Mouse (Mus musculus): ENCODE results near the gene Psmg3. TPM values are rescaled to one million over a fixed set of nuclear protein-coding genes. Genes with fewer than 3 reads are reported as not detected.
A peak's percentile ranks its signal among the peaks of the same experiment; 100 is the strongest.

The Psmg3 gene
- total and polyA plus RNA-seq, 2 experiments from 2014 or later, result 23.6 to 60.6 TPM

DNA sequence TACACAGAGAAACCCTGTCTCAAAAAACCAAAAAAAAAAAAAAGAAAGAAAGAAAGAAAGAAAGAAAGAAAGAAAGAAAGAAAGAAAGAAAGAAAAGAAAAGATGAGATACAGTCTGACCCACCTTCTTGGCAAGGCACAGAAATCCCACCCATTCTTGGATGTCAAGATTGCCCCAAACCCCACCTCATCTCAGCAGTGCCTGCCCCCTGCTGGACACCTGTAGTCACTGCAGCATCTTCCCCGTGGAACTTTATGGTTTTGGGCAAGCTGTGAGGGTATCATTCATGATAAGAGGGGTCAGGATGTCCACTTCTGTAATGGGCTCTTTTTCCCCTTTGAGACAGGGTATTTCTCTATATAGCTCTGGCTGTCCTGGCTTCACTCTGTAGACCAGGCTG lies 9.4 kb downstream of the Psmg3 start:
- Histone ChIP-seq H3K4me1 (ENCODE audit: insufficient read depth, low read length) (no peaks in the 10 kb centered on the region), H3K4me3 (ENCODE audit: low read length) (no peak overlapping the region), H3K27me3 (ENCODE audit: insufficient read depth, low read length) (no peaks in the 10 kb centered on the region; the same call in 1 of the 2 replicates), H3K9ac (replicated peaks; ENCODE audit: low read length) (no peak overlapping the region), H3K27ac (no peak overlapping the region), H3K36me3 (ENCODE audit: insufficient read depth, low read length) (peaks cover 12% of the 10 kb centered on the region), H3K4me2 (ENCODE audit: low read depth, low read length) (no peak overlapping the region), H3K9me3 (ENCODE audit: low read length) (no peaks in the 10 kb centered on the region)
- TF ChIP-seq CTCF (IDR thresholded peaks at IDR 0.05; ENCODE audit: low read depth), result peak; percentile 78
- ATAC-seq (no peak), DNase-seq (ENCODE audit: low spot score) (no peak)
- 12% methylated on average over 1 of the region's 1 CpGs for WGBS

DNA sequence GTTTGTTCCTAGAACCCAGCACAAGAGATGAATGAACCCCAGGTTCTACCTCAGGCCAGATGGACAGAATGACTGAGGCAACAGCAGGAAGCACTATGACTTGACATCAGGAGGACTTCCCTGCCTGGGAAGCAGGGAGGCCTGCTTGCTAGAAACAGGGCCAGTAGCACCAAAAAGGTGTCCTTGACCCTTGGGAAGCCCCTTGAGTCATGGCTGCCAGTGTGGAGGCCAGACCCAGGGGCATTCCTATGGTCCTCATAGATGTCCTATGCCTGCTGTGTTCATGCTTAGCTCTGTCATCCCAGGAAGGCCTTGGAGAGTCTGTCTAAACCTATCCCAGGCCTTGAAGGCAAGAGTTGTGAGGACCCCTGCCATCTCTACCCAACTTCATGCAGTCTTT lies 10.2 kb downstream of the Psmg3 start:
- Histone ChIP-seq H3K27me3 (ENCODE audit: insufficient read depth, low read length) (no peaks in the 10 kb centered on the region; the same call in 1 of the 2 replicates), H3K36me3 (ENCODE audit: insufficient read depth, low read length) (peaks cover 4% of the 10 kb centered on the region; the same call in 1 of the 2 replicates), H3K9me3 (ENCODE audit: low read length) (no peaks in the 10 kb centered on the region), H3K9ac (replicated peaks; ENCODE audit: low read length) (no peak overlapping the region), H3K4me2 (ENCODE audit: low read depth, low read length) (no peak overlapping the region), H3K4me1 (ENCODE audit: insufficient read depth, low read length) (no peaks in the 10 kb centered on the region), H3K27ac (no peak overlapping the region), H3K4me3 (ENCODE audit: low read length) (no peak overlapping the region)
- ATAC-seq (no peak), DNase-seq (ENCODE audit: low spot score) (no peak)
- no peak for TF ChIP-seq CTCF (IDR thresholded peaks at IDR 0.05; ENCODE audit: low read depth)

DNA sequence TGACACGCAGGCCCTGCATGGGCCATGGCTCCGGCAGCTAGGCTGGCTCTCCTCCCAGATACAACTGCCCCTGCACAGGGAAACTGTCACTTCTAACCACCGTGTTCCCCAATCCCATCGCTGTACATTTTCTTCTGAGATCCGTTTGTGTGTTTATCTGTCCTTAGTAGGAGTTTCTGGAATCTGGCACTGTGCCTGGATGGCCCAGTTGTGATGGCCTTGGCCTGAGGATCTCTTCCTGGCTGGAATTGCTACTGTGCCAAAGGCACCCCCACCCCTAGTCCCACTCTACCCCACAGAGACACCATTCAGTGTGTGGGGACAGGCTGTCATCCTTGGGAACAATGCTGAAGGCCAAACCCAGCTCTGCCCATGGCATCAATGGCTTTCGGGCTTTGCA lies 10.7 kb downstream of the Psmg3 start:
- Histone ChIP-seq H3K27ac (no peak overlapping the region), H3K9me3 (ENCODE audit: low read length) (no peaks in the 10 kb centered on the region), H3K4me1 (ENCODE audit: insufficient read depth, low read length) (no peaks in the 10 kb centered on the region), H3K4me2 (ENCODE audit: low read depth, low read length) (no peak overlapping the region), H3K9ac (replicated peaks; ENCODE audit: low read length) (no peak overlapping the region), H3K36me3 (ENCODE audit: insufficient read depth, low read length) (no peaks in the 10 kb centered on the region), H3K4me3 (ENCODE audit: low read length) (no peak overlapping the region), H3K27me3 (ENCODE audit: insufficient read depth, low read length) (no peaks in the 10 kb centered on the region; the same call in 1 of the 2 replicates)
- ATAC-seq (no peak), DNase-seq (ENCODE audit: low spot score) (peak; percentile 34)
- TF ChIP-seq CTCF (IDR thresholded peaks at IDR 0.05; ENCODE audit: low read depth), result no peak
- 53% methylated on average over 6 of the region's 6 CpGs for WGBS

DNA sequence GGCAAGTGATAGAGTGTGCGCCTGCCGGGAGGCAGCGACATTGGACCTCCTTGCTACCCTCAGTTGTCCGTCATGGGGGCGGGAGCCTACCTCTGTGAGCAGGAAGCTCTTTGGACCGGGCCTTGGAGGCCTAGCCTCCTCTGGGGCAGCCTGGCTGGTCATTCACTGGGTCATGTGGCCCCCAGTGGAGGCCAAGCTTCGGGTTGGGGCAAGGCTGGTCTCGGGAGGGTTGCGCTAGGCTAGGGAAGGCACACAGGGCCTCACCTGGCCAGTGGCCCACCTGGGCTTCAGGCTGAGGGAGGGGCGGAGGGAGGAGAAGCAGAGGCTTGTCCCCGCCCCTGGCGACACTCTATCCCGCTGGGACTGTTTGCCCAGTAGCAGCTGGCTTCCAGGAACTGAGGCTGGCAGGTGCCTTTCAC lies 12.7 kb downstream of the Psmg3 start:
- TF ChIP-seq CTCF (IDR thresholded peaks at IDR 0.05; ENCODE audit: low read depth), result no peak
- H3K27ac ChIP-seq, result no peak overlapping the region
- no peak overlapping the region for H3K4me2 ChIP-seq (ENCODE audit: low read depth, low read length)
- 16% methylated on average over 13 of the region's 13 CpGs for WGBS
- no peaks in the 10 kb centered on the region for H3K4me1 ChIP-seq (ENCODE audit: insufficient read depth, low read length)
- ATAC-seq (no peak), DNase-seq (ENCODE audit: low spot score) (no peak)
- H3K9me3 ChIP-seq (ENCODE audit: low read length), result no peaks in the 10 kb centered on the region
- H3K9ac ChIP-seq (replicated peaks; ENCODE audit: low read length), result no peak overlapping the region
- H3K36me3 ChIP-seq (ENCODE audit: insufficient read depth, low read length), result no peaks in the 10 kb centered on the region
- H3K4me3 ChIP-seq (ENCODE audit: low read length), result no peak overlapping the region
- H3K27me3 ChIP-seq (ENCODE audit: insufficient read depth, low read length), result no peaks in the 10 kb centered on the region; the same call in 1 of the 2 replicates

DNA sequence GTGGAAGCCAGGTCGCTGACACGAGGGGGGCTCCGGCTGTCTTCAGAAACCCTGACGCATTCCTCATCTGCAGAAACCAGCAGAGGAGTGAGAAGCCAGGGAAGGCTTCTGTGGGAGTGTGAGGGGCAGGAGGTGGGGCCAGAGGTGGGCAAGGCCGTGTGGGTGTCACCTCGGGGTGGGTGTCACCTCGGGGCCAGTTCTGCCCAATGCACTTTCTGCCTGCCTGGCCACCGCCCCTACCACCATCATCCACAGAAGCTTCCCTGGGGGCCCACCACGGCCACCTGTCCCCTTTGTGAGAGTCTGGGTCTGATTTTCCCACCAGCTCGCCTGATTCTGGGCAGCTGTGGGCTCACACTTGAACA lies 13.6 kb downstream of the Psmg3 start:
- ATAC-seq (no peak), DNase-seq (ENCODE audit: low spot score) (no peak)
- WGBS, result 42% methylated on average over 10 of the region's 10 CpGs
- H3K4me2 ChIP-seq (ENCODE audit: low read depth, low read length), result no peak overlapping the region
- TF ChIP-seq CTCF (IDR thresholded peaks at IDR 0.05; ENCODE audit: low read depth), result no peak
- no peak overlapping the region for H3K4me3 ChIP-seq (ENCODE audit: low read length)
- H3K27me3 ChIP-seq (ENCODE audit: insufficient read depth, low read length), result no peaks in the 10 kb centered on the region; the same call in 1 of the 2 replicates
- no peak overlapping the region for H3K27ac ChIP-seq
- no peaks in the 10 kb centered on the region for H3K36me3 ChIP-seq (ENCODE audit: insufficient read depth, low read length)
- H3K9ac ChIP-seq (replicated peaks; ENCODE audit: low read length), result no peak overlapping the region
- no peaks in the 10 kb centered on the region for H3K9me3 ChIP-seq (ENCODE audit: low read length)
- H3K4me1 ChIP-seq (ENCODE audit: insufficient read depth, low read length), result no peaks in the 10 kb centered on the region

DNA sequence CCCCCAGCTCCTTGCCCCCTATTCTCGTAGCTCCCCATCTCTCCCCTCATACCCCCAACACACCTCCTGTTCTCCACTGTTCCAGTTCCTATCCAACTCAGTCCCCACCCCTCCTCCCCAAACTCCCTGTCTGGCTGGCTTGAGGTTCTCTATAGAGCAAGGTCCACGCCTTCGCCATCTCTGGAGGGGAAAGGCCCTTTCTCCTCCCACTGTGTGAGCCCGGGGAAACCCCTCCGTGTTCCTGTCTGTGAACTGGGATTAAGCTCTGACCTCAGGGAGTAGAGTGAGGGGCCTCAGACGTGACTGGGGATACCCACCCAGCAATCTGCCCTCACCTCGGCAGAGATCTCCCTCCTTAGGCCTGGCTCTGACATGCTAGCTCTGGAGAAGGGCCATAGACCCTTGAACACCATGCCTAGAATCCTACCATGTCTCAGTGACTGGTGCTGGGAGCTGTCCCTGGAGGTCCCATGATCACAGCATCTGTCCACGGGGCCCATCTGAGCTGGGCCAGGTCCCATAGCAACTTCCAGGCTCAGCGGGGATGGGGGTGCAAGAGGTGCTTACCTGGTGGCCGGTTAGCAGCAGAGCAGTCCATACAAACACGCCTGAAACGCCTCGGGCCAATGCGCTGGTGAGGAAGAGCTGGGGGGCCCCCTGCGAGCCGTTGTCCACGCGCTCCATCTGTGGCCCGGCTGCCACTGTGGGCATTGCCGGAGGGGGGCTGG lies 14.1 kb downstream of the Psmg3 start:
- Histone ChIP-seq H3K4me2 (ENCODE audit: low read depth, low read length) (no peak overlapping the region), H3K9ac (replicated peaks; ENCODE audit: low read length) (no peak overlapping the region), H3K27ac (no peak overlapping the region), H3K36me3 (ENCODE audit: insufficient read depth, low read length) (no peaks in the 10 kb centered on the region), H3K4me1 (ENCODE audit: insufficient read depth, low read length) (no peaks in the 10 kb centered on the region), H3K27me3 (ENCODE audit: insufficient read depth, low read length) (no peaks in the 10 kb centered on the region; the same call in 1 of the 2 replicates), H3K4me3 (ENCODE audit: low read length) (no peak overlapping the region), H3K9me3 (ENCODE audit: low read length) (no peaks in the 10 kb centered on the region)
- ATAC-seq (no peak), DNase-seq (ENCODE audit: low spot score) (no peak)
- WGBS, result 62% methylated on average over 20 of the region's 20 CpGs
- TF ChIP-seq CTCF (IDR thresholded peaks at IDR 0.05; ENCODE audit: low read depth), result no peak

DNA sequence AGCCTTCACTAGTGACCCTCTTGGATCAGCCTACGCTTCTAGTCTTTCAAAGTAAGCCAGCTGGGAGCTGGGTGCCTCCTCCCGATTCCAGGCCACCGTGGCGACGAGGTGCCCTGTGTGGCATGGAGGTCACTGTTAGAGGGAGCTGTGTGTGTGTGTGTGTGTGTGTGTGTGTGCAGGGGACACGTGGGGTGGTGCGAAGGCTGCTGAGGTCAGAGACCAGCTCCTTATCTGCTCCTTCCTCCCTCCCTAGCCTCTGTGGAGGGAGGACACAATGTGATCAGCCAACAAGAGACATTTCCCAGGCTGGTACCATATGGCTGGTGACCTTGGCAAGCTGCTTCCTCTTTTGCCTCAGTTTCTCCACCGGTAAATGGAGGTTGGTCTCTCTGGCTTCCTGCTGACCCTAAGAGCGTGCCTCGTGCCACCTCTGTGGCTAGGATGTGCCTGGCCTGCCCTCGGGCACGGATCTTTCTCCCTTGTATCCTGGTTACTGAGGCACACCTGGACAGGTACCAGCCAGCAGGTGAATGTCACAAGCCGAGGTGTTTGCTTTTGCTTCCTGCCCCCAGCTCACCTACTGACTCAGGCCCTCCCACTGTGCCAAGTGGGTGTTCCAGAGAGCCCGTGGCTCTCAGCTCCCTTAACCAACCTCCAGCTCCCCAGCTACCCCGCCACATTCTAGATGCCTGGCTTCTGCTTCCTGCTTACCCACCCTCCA lies 14.8 kb downstream of the Psmg3 start:
- DNase-seq (ENCODE audit: low spot score) (no peak), ATAC-seq (no peak)
- no peak overlapping the region for H3K27ac ChIP-seq
- no peak overlapping the region for H3K9ac ChIP-seq (replicated peaks; ENCODE audit: low read length)
- TF ChIP-seq CTCF (IDR thresholded peaks at IDR 0.05; ENCODE audit: low read depth), result no peak
- no peaks in the 10 kb centered on the region for H3K36me3 ChIP-seq (ENCODE audit: insufficient read depth, low read length)
- no peaks in the 10 kb centered on the region for H3K4me1 ChIP-seq (ENCODE audit: insufficient read depth, low read length)
- H3K27me3 ChIP-seq (ENCODE audit: insufficient read depth, low read length), result no peaks in the 10 kb centered on the region; the same call in 1 of the 2 replicates
- H3K4me2 ChIP-seq (ENCODE audit: low read depth, low read length), result no peak overlapping the region
- H3K4me3 ChIP-seq (ENCODE audit: low read length), result no peak overlapping the region
- H3K9me3 ChIP-seq (ENCODE audit: low read length), result no peaks in the 10 kb centered on the region
- 75% methylated on average over 14 of the region's 15 CpGs for WGBS
